Mouse (Mus musculus): ENCODE measurements around the gene Mfn2.

The Mfn2 gene

GRCm38 (mm10) chr4:147909486-147909885, 5.0 kb upstream of the Mfn2 start:
- DNase-seq, result no peak

GRCm38 (mm10) chr4:147906230-147906629, 1.7 kb upstream of the Mfn2 start:
- DNase-seq, result no peak

- no peak for DNase-seq
Measured at GRCm38 (mm10) chr4:147905090-147905659, 671 bp upstream of the Mfn2 start.

- no peak for DNase-seq
Measured at GRCm38 (mm10) chr4:147903601-147904000, 903 bp downstream of the Mfn2 start.

DNA sequence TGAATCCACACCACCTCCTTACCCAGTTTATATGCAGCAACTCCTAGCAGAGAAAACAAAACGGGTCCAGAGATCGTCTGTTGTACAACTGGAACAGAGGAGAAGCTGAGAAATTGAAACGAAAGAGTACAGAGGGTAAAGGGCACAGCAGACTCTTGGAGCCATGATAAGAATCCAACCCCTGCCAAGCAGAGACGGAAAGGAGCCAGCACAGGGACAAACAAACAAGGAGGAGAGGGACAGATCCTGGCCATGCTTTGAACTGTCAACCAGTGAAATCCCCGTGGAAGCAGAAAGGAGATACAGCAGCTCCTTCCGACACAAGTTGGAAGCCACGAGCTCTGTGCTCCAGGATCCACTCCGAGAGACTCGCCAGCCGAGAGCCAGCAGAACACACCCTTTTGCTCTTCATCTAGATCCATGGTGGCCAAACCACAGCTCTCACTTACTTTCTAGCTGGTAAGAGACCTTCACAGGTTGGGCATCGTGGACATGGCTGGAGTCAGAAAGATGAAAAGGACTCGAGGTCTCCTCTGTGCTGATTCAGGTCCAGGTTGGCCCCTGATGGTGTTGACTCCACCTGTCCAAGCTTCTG, 1.5 kb downstream of the Mfn2 start:
- DNase-seq, result peak; percentile 49 to 53

DNA sequence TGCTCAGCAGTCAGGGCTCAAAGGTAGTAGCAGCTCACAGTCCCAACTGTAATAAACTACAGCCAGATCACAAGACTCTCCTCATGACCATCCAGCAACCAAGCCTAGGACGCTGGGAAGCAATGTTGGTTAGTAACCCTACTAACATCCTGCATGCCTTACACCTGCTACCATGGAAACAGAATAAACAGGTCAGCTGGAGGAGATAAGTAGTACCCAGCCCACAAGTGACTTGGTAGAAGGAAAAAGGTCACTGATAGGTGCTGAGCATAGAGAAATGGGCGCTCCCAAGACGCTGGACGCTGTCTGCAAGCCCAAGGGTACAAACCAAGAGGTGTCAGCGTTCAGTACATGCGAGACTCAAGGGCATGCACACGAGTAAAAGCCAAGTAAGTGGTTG, 4.1 kb downstream of the Mfn2 start:
- DNase-seq, result peak in 1 of 2 experiments; percentile 48

DNA sequence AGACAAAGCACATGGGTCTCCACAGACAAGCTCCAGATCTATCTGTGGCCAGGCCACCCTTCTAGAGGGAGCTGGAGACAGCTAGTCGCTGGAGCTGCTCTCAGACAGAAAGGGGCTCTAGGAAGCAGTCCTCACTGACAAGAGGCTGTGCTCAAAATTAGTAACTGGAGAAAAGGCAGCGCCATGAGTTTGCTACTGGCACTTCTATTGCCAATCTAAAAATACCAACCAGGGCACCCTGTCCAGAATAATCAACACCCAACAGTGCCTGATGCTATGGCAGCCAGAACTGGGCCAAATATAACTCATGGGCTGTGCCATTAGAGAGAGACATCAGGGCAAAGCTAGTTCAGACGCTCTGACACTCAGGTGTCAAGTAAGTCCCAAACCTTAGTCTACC, 7.2 kb downstream of the Mfn2 start:
- DNase-seq, result no peak

DNA sequence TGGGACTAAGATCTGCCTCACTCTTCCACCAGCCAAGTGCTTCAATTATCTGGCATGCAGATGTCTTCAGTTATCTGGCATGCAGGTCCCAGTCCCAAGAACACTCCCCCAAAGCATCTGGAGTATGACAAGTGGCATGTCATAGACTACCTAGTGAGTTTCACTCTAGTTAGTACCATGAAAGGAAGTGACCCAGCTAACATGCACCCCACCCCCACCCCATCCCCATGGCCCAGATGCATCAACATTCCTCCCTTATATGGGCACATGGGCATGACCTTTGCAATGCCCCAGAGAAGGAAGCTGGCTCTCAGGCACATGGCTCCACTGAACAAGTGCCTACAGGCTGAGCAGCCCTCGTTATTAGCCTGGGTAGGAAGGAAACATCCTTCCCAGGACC, 8.1 kb downstream of the Mfn2 start:
- no peak for DNase-seq

- peak in 1 of 2 experiments; percentile 24 for DNase-seq
Measured at GRCm38 (mm10) chr4:147895815-147896330, 8.6 kb downstream of the Mfn2 start.

DNA sequence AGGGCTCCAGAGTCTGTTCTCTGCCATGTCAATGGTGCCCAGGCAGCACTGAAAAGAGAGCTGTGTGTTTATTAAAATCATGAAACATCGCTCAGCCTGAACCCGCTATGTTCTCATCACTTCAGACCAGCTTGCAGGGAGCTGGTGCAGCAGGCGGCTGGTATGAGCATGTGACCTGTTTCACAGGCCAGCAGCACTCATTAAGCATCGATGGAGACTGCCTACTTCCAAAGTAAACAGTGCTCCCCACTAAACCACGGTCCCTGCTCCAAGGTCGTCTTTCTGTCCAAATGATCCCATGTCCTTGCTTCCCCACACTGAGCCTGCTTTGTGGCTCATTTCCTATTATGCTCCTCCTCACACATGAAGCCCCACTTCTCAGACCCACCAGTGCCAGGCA, 14.2 kb downstream of the Mfn2 start:
- no peak for DNase-seq

- no peak for DNase-seq
Measured at GRCm38 (mm10) chr4:147888237-147888636, 16.3 kb downstream of the Mfn2 start.

DNA sequence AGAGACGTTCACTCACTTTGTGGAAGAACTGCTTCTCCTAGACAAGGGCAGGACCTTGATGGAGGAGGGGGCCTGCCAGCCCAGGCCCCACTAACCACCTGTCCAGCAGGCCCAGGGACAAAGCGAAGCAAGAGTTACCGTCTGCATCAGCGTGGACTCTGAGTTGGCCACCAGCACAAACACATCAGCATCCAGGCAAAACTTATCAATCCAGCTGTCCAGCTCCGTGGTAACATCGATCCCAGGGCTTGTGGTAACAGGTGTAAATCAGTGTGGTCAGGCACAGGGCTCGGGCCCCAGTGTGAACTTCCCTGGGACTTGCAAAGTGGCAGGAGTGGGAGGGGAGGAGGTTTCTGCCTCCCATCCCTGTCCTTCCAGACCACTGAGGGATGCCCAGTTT, 17.2 kb downstream of the Mfn2 start:
- DNase-seq, result no peak

DNA sequence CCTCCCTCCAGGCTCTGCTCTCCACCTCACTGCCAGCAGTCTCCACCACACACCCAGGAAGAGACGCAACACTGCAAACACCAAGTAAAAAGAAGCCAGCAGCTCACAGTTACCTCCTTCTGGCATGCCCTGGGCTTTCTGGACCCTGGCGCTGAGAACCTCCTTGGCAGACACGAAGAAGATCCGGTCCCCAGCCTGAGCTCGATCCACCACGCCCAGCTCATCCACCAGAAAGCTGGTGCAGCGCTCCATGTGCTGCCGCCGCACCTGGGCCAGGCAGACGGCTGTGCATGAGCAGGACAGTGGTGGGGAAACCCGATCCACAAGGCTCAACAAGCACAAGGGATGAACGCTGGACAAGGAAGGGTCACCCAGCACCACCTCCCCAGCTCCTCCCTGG, 18.3 kb downstream of the Mfn2 start:
- DNase-seq, result no peak

GRCm38 (mm10) chr4:147884138-147884537, 20.4 kb downstream of the Mfn2 start:
- DNase-seq, result no peak

DNA sequence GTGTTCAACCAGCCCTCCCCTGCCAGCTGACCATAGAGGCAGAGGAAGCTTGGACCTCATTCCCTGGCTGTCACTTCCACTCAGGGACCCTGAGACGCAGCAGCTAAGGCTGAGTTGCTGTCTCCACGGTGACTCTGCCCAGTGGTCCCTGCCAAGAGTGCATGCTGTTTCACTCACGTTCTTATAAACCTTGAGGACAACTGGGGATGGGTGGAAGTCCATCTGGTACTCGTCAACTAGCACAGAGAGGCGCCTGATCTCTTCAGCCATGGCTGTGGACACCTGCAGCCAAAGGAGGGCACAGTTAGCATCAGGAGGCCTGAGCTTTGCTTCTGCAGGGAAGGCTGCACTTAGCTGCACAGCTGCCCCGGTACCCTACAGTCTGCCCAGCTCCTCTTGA, 21.5 kb downstream of the Mfn2 start:
- DNase-seq, result no peak

DNA sequence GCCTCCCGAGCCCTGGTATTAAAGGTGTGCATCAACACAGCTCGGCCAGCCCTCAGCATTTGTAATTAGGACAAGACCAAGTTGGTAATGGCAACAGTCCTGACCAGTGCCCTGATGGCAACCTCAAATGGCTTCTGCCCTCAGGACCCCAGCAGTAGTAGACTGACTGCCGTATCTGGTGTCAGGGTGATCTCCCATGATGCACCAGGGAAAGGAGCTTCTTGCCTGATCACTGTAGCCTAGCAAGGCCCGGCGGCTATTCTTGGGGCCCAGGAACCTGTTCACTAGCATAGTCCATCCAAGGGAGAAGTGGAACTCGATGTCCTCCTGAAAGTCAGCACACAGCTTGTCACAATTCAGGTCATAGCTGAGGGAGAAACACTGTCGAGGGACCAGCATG, 22.7 kb downstream of the Mfn2 start:
- DNase-seq, result no peak

DNA sequence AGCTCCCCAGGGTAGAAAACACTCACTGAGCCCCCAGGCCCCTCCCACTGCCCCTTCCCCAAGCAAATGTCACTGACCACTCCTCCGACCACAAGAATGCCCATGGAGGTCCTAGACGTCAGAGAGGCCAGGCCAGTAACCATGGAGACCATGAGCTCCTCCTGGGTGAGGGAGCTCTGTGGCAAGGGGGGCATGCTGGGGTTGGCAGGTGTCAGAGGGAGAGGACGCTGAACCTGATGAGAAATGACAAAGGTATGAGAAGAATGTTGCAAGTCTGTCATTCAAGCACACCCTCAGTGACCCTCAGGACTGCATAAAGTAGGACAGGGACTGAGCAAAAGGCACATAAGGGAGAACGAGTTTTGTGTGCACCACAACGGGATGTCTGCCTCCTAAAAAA, 24.6 kb downstream of the Mfn2 start:
- no peak for DNase-seq

DNA sequence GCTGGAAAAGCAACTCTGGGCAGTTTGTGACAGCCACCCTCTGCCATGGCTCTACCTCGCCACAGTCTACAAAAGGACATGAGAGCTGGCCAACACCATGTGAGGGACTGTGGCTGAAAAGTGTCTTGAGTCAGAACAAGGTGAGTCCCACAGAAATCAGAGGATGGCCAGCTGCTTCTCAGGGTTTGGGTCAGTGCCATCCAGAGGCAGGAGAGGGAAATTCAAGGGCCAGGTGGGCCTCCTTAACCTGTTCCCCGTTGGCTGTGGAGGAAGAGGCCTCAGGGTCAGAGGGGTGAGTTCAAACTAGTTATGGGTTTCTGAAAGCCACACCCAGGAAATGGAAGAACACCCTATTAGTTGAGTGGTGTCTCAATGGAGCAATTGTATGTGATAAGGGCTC, 25.0 kb downstream of the Mfn2 start:
- DNase-seq, result no peak

- no peak for DNase-seq
Measured at GRCm38 (mm10) chr4:147878537-147878936, 26.0 kb downstream of the Mfn2 start.

- DNase-seq, result no peak
Measured at GRCm38 (mm10) chr4:147875852-147876575, 28.5 kb downstream of the Mfn2 start.

GRCm38 (mm10) chr4:147869238-147869637, 35.3 kb downstream of the Mfn2 start:
- no peak for DNase-seq

DNA sequence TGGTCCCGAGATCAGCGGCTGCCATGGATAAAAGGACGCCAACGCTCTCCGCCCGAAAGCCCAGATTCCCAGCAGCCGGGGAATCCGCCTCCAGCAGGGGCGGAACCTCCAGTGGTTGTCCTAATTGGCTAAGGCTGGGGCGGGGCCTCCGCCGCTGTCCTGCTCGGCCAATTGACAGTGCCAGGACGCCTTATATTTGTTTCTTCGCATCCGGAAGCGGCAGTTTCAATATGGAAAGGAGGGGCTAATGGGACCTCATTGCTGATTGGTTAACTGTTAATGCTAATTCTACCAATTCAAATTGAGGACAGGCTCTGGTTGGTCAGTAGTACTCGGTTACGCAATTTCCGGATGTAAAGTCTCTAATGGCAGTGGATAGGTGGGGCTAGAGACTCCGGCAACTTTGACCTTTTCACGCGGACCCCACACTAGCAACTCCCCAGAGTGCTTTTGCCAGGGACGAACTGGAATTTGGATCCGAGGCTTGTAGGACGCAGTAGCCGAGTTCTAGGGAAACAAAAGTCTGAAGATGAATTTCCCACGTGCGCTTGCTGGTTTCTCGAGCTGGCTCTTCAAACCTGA, 36.0 kb downstream of the Mfn2 start, which contains the start of the genes Miip and Fv1:
Gene Miip (minus strand): TSS at position 367 of the 582 bp plus-strand sequence.
Gene Fv1 (plus strand): TSS at position 530 of the 582 bp plus-strand sequence.
- DNase-seq, result peak; percentile 96 to 99

All from kidney, postnatal 36 days (tissue).